Mouse (Mus musculus) CD4-positive helper T cell, adult 2 months (primary cell): ENCODE results near the gene Rftn1.
A peak's percentile ranks its signal among the peaks of the same experiment; 100 is the strongest.

Source experiments
- DNase-seq: peaks from one replicate; pipeline ENCODE4 v3.0.0-alpha.2; 2012; ENCODE audit warnings: low read depth, missing footprints, low spot score

Rftn1 gene

DNA sequence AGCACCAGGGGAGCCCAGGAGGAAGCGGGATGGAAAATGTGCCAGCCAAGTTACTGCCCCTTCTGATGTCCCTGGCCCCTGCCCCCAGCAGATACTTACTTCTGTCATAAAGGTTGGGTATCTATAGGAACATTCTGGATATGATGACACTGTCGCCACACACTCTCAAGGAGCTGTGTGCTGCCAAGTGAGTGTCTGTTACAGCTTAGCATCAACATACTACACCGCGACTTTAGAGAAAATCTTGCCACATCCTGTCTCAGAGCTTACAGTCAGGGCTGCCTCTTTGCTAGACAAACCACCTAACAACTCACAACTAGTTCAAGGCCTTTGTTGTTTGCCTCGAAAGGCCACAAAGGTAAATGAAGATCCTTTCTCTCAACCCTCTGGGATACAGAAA, 96.4 kb downstream of the Rftn1 start:
- peak; percentile 83 for DNase-seq

DNA sequence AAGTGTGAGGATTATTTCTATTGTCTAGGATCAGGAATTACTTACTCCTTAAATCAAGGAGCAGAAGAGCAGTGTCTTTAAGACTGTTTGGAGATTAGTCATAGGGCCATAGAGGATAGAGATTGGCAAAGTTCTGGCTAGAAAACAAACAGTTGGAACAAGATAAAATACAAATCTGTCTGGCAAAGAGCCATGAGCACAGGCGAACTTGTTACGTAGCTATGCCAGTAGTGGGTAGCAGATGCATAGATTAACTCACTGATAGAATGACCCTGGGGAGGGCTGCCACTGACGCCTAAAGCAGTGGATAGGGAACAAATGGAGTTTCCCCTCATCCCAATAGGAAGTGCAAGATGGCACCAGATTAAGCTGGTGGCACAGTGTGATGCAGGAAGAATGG, 97.1 kb downstream of the Rftn1 start:
- no peak for DNase-seq

DNA sequence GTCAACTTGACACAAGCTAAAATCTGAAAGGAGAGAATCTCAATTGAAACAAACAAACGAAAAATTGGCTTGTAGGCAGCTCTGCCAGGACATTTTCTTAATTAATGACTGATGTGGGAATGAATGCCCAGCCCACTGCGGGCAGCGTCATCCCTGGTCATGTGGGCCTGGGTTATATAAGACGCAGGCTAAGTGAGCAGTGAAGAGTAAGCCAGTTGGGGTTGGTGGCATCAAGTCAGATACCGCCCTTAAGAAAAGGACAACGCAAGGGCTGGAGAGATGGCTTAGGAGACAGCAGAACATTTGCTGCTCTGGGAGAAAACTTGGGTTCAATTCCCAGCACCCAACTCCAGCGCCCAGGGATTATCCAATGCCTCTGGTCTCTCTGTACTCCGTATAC, 97.6 kb downstream of the Rftn1 start:
- DNase-seq = no peak

DNA sequence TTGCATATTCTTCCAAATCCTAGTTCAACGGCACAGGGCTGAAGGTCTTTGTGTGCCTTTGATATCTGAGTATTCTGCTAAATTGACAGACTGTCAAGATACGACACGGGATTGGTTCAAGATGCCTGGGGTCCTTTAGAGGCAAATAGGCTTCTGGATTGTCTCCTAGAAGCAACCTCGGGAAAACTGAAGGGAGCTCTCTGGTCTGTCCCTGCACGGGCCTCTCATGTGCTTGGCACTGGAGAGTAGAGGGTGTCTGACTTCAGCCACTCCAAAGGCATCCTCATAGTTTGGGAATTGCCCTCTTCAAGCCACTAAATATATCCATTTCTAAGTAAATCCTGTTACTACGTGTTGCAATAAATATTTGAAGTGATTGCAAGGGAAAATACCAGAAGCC, 98.6 kb downstream of the Rftn1 start:
- DNase-seq = no peak

DNA sequence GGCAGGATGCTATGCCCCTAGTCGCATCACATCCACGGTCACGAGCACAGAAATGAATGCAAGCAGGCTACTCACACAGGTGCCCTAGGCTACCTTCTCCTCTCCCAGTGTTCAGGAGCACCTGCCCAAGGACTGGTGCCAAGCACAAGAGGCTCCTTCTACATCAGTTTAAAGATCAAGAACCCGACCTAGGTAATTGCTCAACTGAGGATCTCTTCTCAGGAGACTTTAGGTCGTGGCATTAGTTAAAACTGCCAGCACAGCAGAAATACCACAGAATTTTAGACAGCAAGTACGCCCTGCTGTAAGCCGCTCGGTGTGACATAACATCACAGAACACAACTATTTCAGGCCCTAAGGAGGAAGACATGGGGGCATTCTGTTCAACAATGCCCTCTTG, 100.7 kb downstream of the Rftn1 start:
- DNase-seq = no peak

DNA sequence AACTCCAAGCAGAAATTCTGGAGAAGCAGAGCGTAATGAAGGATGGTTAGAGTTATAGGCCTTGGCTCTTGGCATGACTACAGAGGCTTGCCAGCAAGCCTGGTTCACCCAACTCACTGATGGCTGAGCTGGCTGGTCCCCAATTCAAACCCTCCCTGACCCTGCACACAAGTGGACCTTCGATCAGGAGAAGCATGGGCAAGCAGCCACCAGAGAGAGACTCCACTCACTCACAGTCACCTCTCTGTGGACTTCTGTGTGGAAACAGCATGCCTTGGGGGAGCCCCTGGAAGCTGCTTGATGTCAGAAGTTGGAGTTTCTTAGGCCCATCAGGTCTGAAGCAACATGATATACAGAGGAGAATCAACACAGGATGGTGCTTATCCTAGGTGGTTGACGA, 102.4 kb downstream of the Rftn1 start:
- DNase-seq = no peak

DNA sequence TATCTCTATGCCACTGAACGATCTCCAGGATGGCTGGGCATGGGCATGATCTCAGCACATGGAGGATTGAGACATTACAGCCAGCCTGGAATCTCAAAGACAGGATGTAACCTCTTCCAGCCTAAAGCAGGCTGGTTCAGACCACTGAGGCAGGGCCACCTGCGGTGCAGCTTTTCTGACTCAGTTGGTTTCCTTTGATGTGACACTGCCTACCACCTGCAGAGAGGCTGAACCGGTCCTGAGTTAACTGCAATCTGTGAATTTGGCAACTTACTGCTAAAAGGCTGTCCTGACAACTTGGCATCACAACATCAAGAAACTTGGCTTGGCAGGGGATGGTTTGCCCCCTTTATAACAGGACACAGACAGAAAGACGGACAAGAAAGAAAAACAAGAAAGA, 103.6 kb downstream of the Rftn1 start:
- peak; percentile 13 for DNase-seq

DNA sequence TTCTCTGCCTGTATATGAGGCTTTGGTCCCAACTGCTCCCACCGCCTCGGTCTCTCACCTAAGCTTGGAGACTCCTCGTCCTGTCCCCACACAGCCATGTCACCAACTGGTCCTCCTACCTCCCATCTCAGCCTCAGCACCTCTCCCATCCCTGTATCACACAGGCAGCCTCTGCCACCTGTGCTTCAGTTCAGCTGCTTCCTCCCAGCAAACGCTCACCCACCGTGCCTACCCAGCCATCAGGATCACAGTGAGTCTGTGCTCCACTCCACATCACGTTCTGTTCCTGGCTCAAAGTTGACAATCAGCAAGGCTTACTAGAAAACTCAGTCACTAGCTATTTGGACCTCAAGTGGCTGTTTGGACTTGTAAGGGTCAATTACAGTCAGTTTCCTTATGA, 105.8 kb downstream of the Rftn1 start:
- DNase-seq = no peak

DNA sequence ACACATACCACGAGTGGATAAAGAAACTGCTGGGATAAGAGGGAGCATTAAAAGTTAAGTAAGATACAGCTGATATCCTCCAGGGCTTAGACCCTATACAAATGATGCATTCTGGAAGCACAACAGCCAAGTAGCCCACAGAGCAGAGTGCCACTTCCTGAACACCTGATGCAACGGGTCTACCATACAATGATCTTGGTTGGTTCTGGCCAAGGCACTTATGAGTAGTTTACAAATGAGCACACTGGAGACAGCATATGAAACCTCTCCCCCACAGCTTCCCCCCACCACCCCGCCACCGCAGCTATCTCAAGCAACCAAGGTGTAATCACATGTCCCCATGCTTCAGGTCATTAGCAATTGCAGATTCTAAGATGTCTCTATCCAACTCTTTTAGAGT, 106.5 kb downstream of the Rftn1 start:
- peak; percentile 39 for DNase-seq

DNA sequence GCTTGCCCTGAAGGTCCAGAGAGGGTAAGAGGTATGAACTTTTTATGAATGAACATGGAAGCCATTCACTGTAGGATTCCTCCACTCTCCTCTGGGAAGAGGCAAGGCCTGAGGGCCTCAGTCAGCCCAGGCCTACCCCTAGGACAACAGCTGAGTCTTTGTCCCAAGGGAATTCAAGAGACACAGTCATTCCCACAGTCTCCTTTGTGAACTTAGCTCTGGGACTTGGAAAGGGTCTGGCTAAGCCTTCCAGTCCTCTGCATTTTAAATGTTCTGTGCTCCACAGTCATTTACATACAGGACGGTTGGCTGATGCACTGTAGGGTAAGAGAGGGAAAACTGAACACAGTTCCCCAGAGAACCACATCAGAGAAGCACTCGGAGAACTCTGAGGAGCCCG, 107.5 kb downstream of the Rftn1 start:
- no peak for DNase-seq

DNA sequence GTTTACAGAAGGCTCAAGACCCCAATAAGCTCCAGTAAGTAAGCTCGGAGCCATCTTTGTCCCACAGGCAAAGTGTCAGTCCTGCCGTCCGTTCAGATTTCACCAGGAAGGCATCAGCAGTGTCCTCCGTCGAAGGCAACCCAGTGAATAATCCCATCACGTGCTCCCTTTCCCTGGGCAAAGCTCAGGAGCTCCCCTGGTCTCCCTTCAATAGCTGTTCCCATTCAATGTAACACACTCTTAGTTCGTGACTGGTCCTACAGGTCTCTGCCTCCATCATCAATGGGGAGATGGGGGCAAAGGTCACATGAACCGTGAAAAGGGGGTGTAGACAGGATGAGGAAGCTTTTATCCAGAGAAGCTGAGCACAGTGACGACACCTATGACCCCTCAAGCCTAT, 108.8 kb downstream of the Rftn1 start:
- DNase-seq = no peak

DNA sequence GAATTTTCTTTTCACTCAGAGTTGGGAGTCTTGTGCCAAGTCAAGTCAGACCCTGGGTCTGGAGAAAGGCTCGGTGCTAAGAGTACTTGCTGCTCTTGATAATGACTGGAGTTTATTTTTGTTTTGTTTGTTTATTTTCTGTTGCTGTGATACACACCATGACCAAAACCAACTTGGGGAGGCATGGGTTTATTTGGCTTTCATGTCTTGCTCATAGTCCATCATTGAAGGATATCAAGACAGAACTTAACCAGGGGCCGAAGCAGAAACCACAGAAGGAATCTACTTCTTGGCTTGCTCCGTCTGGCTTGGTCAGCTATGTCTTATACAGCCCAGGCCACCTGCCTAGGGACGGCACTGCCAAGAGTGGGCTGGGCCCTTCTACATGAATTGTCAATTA, 109.5 kb downstream of the Rftn1 start:
- no peak for DNase-seq

DNA sequence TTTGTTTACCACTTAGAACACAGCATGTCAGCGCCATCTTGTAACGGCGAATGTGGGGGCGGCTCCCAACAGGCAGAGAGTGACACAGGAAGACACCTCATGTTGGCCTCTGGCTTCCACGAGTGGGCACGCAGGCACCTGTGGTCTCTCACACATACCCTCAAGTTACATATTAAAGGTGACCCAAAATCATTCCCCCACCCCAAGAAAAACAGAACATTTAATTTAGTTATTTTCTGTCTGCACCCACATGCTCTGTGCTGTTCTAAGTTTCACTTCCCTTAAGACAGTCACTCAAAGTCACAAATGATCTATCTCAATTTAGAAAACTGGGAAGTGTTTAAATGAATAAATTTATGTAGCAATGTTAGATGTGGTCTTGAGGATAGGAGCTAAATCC, 111.7 kb downstream of the Rftn1 start:
- no peak for DNase-seq

DNA sequence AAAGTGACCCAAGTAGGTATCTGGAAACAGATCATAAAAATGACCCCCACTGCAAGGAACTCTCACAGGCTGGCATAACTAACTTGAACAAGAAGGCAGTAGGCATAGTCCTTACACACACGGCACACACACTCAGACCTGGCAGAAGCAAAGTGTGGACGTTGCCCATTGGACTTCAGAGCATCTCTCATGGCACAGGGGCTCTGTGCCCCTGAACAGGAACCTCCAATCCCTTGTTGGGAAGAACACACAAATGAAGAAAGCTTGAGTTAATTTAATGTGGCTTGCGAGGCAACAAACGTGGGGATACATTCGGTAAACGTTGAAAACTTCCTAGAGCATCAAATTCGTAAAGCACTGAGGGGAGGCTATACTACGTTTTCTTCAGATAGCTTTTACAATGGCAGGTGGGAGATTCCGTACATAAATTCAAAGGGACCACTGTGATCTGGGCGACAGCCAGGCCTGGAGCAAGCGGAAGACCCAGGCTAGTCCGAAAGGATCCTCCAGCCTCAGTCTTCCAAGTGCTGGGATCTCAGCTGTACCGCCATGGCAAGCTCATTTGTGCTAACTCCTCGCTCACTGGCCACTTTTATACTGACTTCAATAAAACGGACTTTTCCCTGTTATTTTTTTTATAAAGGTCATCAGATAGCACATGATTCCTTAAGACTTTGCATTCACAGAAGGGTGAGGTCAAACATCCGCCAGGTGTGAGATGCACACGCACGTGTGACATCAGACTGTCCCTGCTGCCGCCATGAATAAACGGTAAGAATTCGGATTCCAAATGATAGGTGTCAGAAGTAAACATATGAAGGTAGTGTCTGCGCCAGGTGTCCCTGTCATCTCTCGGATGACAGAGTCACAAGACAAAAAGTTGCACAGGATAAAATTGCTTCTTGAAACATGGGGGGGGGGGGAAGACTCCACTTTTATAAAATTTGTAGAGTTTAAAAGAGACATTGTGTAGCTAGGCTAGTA, 117.2 kb downstream of the Rftn1 start:
- DNase-seq = no peak

DNA sequence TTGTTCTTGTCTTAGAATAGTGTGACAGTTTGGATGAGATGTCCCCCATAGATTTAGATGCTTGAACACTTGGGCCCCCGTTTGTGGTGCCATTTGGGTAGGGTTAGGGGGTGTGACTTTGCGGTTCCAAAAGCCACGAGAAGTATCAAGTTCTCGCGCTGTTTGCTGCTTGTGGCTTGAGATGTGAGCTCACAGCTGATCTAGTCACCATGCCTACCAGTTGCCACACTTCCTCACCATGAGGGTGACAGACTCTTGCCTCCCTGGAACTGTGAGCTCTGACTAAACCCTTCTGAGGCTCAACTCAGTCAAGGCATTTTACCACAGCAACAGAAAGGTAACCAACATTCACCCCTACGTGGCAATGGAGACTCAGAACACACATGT, 118.9 kb downstream of the Rftn1 start:
- DNase-seq = peak; percentile 72

DNA sequence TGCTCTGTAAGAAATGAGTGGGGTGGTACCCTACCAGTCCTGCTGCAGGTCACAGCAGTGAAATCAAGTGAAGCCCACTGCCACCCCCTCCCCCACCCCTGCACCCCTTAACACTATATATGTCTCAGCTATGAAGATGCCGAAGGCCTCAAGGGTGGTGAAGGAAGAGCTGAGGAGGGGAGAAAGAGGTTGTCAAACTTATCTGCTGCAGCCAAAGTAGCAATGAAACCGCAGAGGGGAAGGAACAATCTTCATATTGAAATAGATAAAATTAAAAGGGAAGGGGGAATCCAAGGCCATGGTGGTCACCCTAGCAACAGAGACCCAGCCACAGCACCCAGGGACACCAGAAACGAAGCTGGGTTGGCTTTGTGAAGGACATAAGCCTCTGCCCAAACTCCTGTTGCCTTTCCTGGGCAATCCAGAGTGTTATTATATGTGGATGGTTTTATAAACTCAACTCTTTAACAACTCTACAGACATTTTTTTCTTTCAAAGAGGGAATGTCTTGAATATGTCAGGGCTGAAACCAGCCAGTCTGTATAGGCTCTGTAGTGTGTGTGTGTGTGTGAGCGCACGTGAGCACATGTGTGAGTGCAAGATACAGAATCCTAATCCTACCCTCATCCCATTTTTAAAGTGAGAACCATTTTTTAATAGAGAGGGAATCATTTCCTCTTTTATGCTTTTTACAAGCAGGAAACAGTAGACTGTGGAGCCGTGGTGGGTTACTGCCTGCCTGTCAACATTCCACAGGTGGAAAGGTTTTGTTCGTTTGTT, 119.5 kb downstream of the Rftn1 start:
- no peak for DNase-seq

DNA sequence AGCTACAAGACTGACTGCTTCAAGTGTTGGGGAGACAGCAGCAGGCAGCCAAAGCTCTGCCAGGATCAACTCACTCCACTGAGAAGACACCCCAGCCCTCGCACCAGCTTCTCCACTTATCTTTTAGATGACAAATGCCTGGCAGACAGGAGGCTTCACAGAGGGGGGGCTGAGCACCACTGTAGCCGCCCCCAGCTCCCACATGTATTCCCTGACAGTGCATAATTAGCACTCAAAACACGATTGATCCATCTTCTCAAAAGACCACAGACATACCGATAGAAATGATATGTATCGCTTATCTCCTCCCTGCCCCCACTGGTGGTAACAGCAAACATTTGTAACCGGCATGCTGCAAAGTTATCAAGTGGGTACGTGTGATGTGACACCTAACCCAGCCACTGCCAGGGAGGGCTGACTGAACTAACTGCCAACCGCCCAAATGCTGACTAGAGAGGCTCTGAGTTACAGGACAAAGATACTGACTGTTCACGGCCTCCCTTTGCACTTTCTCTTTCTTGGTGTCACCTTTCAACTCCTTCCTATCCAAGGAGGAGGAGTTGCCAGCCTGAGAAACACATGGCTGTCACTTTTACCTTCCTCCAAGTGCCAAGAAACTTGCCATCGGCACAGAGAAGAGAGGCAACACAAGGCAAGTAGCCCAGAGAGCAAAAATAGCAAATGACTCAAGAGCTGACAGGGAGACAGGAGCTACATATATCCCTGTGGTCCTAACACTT, 120.4 kb downstream of the Rftn1 start:
- peak; percentile 61 for DNase-seq

DNA sequence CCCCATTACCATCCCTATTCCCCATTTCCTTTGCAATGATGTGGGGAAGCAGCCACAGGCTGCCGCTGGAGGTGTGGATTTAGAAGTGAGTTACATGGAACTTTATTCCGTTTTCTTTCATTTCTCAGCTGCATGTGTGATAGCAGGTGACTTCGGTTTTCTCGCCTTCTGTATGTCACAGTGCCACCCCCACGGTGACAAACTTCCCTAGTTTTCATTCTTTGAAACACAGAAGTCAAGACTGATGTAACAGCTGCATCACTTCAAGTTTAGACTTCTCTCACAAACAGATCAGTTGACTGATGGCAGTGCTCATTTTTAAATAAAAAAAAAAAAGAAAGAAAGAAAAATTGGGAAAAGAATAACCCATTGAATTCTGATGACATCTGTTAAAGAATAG, 121.3 kb downstream of the Rftn1 start:
- no peak for DNase-seq

DNA sequence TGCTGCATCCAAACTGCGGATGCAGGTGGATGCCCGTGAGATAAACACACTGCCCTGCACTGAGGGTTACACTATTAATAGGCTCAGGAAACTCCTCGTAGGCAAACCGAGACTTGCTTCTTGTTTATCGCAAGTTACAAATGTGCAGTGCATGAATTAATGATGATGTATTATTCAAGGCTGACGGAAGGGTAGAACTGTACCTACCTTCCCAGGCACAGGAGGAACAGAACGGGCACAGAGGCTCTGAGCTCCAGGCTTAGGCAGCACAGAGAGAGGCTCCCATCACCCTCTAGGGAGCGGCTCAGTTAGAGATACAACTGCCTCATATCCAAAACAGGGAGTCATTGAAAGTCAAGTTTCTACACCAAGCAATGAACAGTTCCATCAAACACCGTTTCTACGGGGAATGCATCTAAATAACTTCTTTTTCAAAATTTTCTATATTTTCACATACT, 121.8 kb downstream of the Rftn1 start:
- no peak for DNase-seq

DNA sequence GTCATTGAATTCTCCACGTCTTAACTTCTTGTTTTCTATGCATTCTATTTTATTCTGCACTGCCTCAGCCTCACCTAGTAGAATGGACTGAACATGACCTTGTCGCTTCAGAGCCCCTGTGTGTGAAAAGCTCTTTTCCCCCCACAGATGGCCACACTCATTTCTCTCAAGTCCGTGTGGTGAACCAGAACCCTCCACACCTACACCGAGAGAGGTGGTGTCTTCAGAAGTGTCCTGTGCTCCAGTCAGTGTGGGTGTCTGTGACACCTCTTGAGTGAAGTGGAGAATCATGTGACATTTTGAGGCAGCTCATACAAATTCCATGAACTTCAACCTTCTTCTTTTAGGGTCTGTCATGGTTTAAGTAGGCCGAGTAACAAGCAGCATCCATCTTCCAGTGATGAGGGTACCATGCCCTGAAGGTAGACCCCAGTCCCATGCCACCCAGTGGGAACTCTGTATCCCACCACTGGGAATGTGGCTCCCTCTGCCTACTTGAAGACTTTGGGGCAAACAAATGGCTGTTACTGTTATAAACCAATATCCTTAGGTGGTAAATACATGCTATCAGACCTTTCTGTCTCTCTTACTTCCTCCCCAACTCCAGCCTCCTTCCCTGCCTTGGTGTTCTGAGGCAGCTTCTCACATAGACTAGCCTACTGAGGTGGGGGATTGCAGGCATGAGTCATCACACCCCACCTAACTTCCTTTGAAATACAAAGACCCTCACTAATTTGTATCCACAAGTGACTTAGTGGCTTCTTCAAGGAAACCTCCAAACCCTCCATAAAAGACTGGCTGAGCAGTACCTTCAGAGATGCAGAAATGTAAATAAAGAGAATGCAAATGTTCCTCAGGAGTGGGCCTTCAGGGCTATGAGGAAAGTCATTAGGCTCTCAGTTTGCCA, 122.4 kb downstream of the Rftn1 start:
- no peak for DNase-seq
